Mouse (Mus musculus): ENCODE results near the gene Atp1b3. TPM values are rescaled to one million over a fixed set of nuclear protein-coding genes. Genes with fewer than 3 reads are reported as not detected.

Atp1b3 gene
- polyA plus RNA-seq, 1 experiment from 2014 or later: 158 TPM

DNA sequence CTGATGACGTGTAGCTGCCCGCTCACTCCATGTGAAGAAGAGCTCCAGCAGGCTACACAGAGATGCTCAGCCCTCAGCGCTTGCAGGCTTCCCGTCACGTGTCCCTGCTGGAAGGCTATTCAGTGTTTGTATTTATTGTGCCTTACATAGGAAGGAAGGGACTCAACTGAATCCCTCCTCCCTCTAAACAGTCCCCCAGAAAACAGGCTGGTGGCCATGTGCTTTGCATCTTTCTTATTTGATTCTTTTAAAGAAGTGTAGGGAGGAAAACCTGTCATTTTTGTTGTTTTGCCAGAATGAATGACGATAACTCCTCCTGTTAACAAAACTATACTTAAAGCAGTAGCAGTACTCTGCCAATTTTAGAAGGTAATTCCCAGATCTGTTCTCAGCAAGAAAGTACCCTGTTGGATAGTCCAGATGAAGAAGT, 43.7 kb downstream of the Atp1b3 start:
- Histone ChIP-seq H3K4me3 (no peak overlapping the region), H3K4me1 (peaks cover 8% of the 10 kb centered on the region), H3K36me3 (ENCODE audit: poor library complexity, severe bottlenecking) (peaks cover 60% of the 10 kb centered on the region), H3K9me3 (replicated peaks) (no peaks in the 10 kb centered on the region), H3K27ac (no peak overlapping the region), H3K9ac (no peak overlapping the region), H3K27me3 (no peaks in the 10 kb centered on the region), H3K4me2 (no peak overlapping the region)
- no peak for ATAC-seq
- WGBS: 89% methylated on average over 6 of the region's 6 CpGs

DNA sequence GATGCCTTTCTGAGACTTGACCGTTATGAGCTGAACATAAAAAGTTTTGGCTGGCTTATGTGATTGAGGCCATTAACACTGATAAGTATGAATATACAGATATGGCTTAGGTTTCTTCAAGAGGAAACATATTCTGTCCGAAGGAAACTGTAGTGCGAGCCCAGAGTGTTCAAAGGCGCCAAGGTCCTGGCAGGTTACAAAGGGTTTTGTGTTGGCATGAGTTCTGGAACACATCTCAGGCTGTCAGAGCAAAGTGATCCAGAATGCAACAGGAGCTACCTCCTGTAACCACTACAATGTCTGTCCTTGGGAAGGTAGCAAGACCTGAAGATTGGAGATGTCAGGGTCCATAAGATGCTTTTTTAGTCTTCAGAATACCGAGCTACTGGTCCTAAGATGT, 44.9 kb downstream of the Atp1b3 start:
- Histone ChIP-seq H3K9me3 (replicated peaks) (no peaks in the 10 kb centered on the region), H3K27ac (no peak overlapping the region)

DNA sequence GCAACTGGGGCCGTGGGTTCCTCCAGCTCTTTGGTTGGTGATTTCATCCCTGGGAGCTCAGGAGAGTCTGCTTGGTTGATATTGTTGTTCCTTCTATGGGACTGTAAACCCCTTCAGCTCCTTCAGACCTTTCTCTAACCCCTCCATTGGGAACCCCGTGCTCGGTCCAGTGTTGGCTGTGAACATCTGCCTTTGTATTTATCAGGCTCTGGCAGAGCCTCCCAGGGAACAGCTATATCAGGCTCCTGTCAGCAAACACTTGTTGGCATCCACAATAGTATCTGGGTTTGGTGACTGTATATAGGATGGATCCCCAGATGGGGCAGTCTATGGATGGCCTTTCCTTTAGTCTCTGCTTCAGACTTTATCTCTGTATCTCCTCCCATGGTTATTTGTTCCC, 52.2 kb downstream of the Atp1b3 start:
- no peaks in the 10 kb centered on the region for H3K27me3 ChIP-seq
- H3K4me3 ChIP-seq: no peak overlapping the region
- ATAC-seq: no peak
- peaks cover 71% of the 10 kb centered on the region for H3K36me3 ChIP-seq (ENCODE audit: poor library complexity, severe bottlenecking)
- no peak overlapping the region for H3K9ac ChIP-seq
- H3K4me1 ChIP-seq: no peaks in the 10 kb centered on the region
- WGBS: 97% methylated on average over 3 of the region's 3 CpGs
- no peak overlapping the region for H3K27ac ChIP-seq
- no peaks in the 10 kb centered on the region for H3K9me3 ChIP-seq (replicated peaks)
- no peak overlapping the region for H3K4me2 ChIP-seq

More for the DNA sequence above, 44.9 kb downstream of the Atp1b3 start:
- Histone ChIP-seq H3K9ac (no peak overlapping the region), H3K4me2 (no peak overlapping the region), H3K27me3 (no peaks in the 10 kb centered on the region), H3K36me3 (ENCODE audit: poor library complexity, severe bottlenecking) (peaks cover 64% of the 10 kb centered on the region), H3K4me1 (peaks cover 2% of the 10 kb centered on the region), H3K4me3 (no peak overlapping the region)
- WGBS: 92% methylated on average over 5 of the region's 5 CpGs
- ATAC-seq: no peak

DNA sequence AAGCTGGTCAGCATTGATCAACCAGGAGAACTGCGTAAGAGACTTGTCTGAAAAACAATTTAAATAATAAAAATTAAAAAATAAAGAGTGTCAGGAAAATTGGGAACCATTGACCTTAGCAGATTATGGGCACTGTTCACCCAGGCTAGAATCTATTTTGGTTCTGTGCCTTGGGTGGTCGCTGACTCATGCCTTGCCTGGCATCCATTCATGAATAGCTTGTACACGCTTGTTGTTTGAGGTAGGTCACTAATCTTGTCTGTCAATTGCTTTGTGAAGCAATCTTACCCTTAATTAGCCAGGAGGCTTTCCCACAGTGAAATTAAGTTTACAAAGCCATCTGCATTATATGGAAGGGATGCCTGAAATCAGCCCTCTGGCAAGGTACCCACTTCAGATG, 55.4 kb downstream of the Atp1b3 start:
- WGBS: 40% methylated on average over 3 of the region's 3 CpGs
- ATAC-seq: no peak
- H3K27ac ChIP-seq: no peak overlapping the region
- no peak overlapping the region for H3K4me2 ChIP-seq
- no peak overlapping the region for H3K4me3 ChIP-seq
- H3K27me3 ChIP-seq: no peaks in the 10 kb centered on the region
- peaks cover 66% of the 10 kb centered on the region for H3K36me3 ChIP-seq (ENCODE audit: poor library complexity, severe bottlenecking)
- H3K9ac ChIP-seq: no peak overlapping the region
- no peaks in the 10 kb centered on the region for H3K4me1 ChIP-seq
- H3K9me3 ChIP-seq (replicated peaks): no peaks in the 10 kb centered on the region

DNA sequence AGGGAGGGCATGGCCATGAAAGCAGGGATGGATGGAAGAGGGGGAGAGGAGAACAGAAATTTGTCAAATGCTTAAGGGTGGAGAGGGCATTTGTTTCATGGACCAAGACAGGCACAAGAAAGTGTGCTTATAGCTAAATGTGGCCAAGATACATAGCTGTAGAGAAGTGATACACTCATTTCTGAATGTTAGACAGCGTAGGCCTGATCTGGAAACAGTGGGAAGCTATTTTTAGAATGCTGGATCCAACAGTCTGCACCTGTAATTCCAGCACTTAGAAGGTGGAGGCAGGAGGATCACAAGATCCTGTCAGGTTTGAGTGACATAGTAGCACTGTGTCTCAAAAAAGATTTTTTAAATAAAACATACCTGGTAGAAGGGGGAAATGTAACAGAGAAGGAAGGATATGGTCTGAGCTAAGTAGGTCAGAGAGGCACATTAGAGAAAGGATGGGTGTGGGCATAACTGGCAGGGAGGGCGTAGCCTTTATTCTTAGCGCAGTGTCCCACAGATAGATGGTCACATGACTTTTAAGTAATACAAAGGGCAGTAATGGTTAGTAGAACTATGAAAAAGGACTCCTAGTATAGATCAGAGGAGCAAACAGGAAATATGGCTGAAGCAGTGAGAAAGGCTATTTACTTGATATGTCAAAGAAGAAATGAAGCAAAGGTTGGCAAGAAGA, 64.8 kb downstream of the Atp1b3 start:
- Histone ChIP-seq H3K4me3 (no peak overlapping the region), H3K4me2 (no peak overlapping the region), H3K9ac (no peak overlapping the region), H3K27me3 (no peaks in the 10 kb centered on the region), H3K36me3 (ENCODE audit: poor library complexity, severe bottlenecking) (peaks cover 70% of the 10 kb centered on the region), H3K9me3 (replicated peaks) (no peaks in the 10 kb centered on the region), H3K27ac (no peak overlapping the region), H3K4me1 (no peaks in the 10 kb centered on the region)
- ATAC-seq: no peak
- 97% methylated on average over 3 of the region's 3 CpGs for WGBS

DNA sequence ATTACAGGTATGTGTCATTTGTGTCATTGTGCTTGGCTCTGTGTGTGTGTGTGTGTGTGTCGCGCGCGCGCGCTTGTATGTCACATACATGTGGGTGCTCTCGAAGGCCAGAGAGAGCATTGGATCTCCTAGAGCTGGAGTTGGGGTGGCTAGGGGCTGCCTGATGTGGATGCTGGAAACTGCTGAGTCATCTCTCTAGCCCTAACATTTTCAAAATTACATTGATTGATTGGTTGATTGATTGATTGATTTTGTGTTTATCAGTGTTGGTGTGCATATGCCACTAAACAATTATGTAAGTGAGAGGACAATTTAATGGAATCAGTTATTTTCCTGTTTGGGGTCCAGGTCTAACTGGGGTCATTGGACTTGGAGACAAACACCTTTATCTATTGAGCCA, 72.1 kb downstream of the Atp1b3 start:
- 98% methylated on average over 7 of the region's 7 CpGs for WGBS
- ATAC-seq: no peak
- Histone ChIP-seq H3K4me3 (no peak overlapping the region), H3K36me3 (ENCODE audit: poor library complexity, severe bottlenecking) (peaks cover 46% of the 10 kb centered on the region), H3K27me3 (no peaks in the 10 kb centered on the region), H3K4me2 (no peak overlapping the region), H3K4me1 (no peaks in the 10 kb centered on the region), H3K9me3 (replicated peaks) (no peaks in the 10 kb centered on the region), H3K9ac (no peak overlapping the region), H3K27ac (no peak overlapping the region)

DNA sequence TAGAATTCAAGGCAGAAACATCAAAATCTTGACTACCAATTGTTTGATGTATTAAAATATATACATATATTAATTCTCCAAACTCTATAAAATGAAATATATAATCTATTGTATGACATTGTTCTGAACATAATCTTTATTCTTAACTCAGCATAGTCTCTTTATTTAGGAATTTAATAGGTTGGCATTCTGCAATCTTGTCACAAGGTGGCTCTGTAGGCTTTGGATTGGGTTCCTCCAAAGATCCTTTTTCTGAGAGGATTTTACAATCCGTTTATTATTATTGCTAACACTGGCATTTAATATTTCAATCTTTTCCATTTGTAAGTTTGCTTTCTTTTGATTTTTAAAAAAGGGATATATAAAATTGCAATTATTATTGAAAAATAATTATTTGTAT, 79.3 kb downstream of the Atp1b3 start:
- H3K36me3 ChIP-seq (ENCODE audit: poor library complexity, severe bottlenecking): peaks cover 22% of the 10 kb centered on the region; the same call in 1 of the 2 replicates
- 19% methylated on average over 1 of the region's 1 CpGs for WGBS
- no peak for ATAC-seq

More for the DNA sequence above, 79.3 kb downstream of the Atp1b3 start:
- Histone ChIP-seq H3K4me1 (no peaks in the 10 kb centered on the region), H3K9ac (no peak overlapping the region), H3K4me2 (no peak overlapping the region), H3K27ac (no peak overlapping the region), H3K4me3 (no peak overlapping the region), H3K9me3 (replicated peaks) (no peaks in the 10 kb centered on the region), H3K27me3 (no peaks in the 10 kb centered on the region)

Other genes with a start within 250 kb of the Atp1b3 start
- gene Gk5, start 245.1 kb downstream of the Atp1b3 start, polyA plus RNA-seq (2015; fragmentation: Nextera tagmentation; extraction: Ambion mirVana): 1.9 and 2.1 TPM in 2 replicates
- gene Tfdp2, start 168.2 kb downstream of the Atp1b3 start, polyA plus RNA-seq (2015; fragmentation: Nextera tagmentation; extraction: Ambion mirVana): 47.2 and 50.5 TPM in 2 replicates
- 235 and 239 TPM in 2 replicates for gene Rnf7, start 114.2 kb upstream of the Atp1b3 start, polyA plus RNA-seq (2015; fragmentation: Nextera tagmentation; extraction: Ambion mirVana)
- 0.10 and 0.14 TPM in 2 replicates for gene Gm28729, start 160.8 kb upstream of the Atp1b3 start, polyA plus RNA-seq (2015; fragmentation: Nextera tagmentation; extraction: Ambion mirVana)